In the genomic region with DNA sequence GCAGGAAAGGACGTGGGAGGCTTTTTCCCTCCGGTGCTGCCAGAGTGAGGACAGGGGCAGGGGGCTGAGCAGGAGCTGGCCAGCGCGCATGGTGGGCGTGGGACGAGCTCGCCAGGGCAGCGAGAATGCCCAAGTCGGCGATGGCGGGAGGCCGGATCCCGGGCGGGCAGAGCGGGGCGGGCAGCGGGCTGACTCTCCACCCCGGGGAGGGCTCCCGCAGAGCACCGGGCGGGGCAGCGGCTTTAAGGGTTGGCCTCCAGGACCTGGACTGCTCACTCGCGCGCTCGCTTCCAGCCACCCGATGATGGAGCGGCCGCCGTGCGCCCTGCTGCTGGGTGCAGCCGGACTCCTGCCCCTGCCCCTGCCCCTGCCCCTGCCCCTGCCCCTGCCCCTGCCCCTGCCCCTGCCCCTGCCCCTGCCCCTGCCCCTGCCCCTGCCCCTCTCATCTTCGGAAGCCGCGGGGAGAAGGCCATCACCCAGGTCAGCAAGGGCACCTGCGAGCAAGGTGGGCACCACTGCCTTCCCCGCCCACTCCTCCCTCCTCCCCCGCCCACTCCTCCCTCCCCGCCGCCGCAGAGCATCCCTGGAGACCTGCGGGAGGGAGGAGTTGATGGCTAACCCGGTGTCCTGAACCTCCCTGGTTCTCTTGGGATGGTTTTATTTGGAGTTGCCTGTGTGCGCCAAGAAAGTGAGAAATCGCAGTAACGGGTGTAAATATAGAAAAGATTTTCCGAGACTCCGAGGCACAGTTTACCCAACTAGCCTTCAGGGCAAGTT, we compare ENCODE assay signal across 8 mouse cellular contexts. TPM values are rescaled to one million over a fixed set of nuclear protein-coding genes. Genes with fewer than 3 reads are reported as not detected.
DNase-seq lines count a peak whose midpoint lies in the region; ATAC-seq and TF ChIP-seq lines count a peak whose summit lies in the region.

No protein-coding gene starts in this region.

- peak; percentile 54 to 64 for DNase-seq in adrenal gland, adult 18-20 months (ENCODE audit: low spot score in 2 of 2)
- no peak for DNase-seq in heart, postnatal 0 days (ENCODE audit: low spot score)
- DNase-seq in kidney, postnatal 10 days: peak; percentile 81
- peak; percentile 51 for DNase-seq in lung, postnatal 36 days
- peak; percentile 71 for DNase-seq in stomach, postnatal 0 days (ENCODE audit: low spot score)
- DNase-seq in frontal cortex, postnatal 25 days (ENCODE audit: low spot score in 2 of 2): no peak
- no peak for DNase-seq in frontal cortex, postnatal 10 days (ENCODE audit: low spot score in 2 of 2)

- H3K4me3 ChIP-seq in heart, postnatal 0 days (ENCODE audit: low read depth, low read length): peak overlapping the region; percentile 45
- H3K4me3 ChIP-seq in stomach, postnatal 0 days (ENCODE audit: low read depth, low read length): peak overlapping the region; percentile 40

- peak overlapping the region; percentile 28; the same call in 1 of the 2 replicates for H3K27ac ChIP-seq in heart, postnatal 0 days (ENCODE audit: low read depth)
- H3K27ac ChIP-seq in stomach, postnatal 0 days (replicated peaks): no peak overlapping the region

- no peak for TF ChIP-seq CTCF in heart, postnatal 0 days (IDR thresholded peaks at IDR 0.05; ENCODE audit: low read depth)
- TF ChIP-seq CTCF in stomach, postnatal 0 days (IDR thresholded peaks at IDR 0.05; ENCODE audit: low read depth): no peak

- no peaks in the 10 kb centered on the region for H3K4me1 ChIP-seq in heart, postnatal 0 days (ENCODE audit: control insufficient read depth, insufficient read depth)
- no peaks in the 10 kb centered on the region for H3K4me1 ChIP-seq in stomach, postnatal 0 days (replicated peaks; ENCODE audit: control insufficient read depth, insufficient read depth)

- ATAC-seq in erythroblast, adult 5-6 weeks (replicated peaks; ENCODE audit: low FRiP score, poor library complexity, severe bottlenecking): peak; percentile 54; the same call in 1 of the 2 replicates
- ATAC-seq in heart, postnatal 0 days (ENCODE audit: insufficient read depth, low read depth): no peak
- no peak; the same call in 1 of the 2 replicates for ATAC-seq in stomach, postnatal 0 days (ENCODE audit: low FRiP score, low TSS enrichment)

- TF ChIP-seq EP300 in heart, postnatal 0 days (IDR thresholded peaks at IDR 0.05; ENCODE audit: low read depth): no peak
- no peak for TF ChIP-seq EP300 in stomach, postnatal 0 days (optimal IDR thresholded peaks at IDR 0.05)

- peak overlapping the region; percentile 58 for H3K4me2 ChIP-seq in heart, postnatal 0 days (ENCODE audit: low read depth, low read length)
- H3K4me2 ChIP-seq in stomach, postnatal 0 days (replicated peaks; ENCODE audit: low read depth): peak overlapping the region; percentile 59

- no peaks in the 10 kb centered on the region for H3K27me3 ChIP-seq in heart, postnatal 0 days (ENCODE audit: control insufficient read depth, insufficient read depth, low read length)
- no peaks in the 10 kb centered on the region for H3K27me3 ChIP-seq in stomach, postnatal 0 days (ENCODE audit: control insufficient read depth, insufficient read depth, low read length)

- H3K36me3 ChIP-seq in heart, postnatal 0 days (replicated peaks; ENCODE audit: control insufficient read depth, insufficient read depth, low read length): no peaks in the 10 kb centered on the region
- no peaks in the 10 kb centered on the region for H3K36me3 ChIP-seq in stomach, postnatal 0 days (ENCODE audit: control insufficient read depth, insufficient read depth, low read length)

- 0 out of 2 replicates have a peak overlapping the region, but pooled peaks have one; percentile 4 for H3K9ac ChIP-seq in heart, postnatal 0 days (replicated peaks; ENCODE audit: low read depth, low read length)
- H3K9ac ChIP-seq in stomach, postnatal 0 days (ENCODE audit: low read length): peak overlapping the region; percentile 43; the same call in 1 of the 2 replicates

- 8% methylated on average over 23 of the region's 48 CpGs for WGBS in heart, postnatal 0 days
- 7% methylated on average over 25 of the region's 48 CpGs for WGBS in stomach, postnatal 0 days

- H3K9me3 ChIP-seq in heart, postnatal 0 days (replicated peaks; ENCODE audit: control insufficient read depth, low read length): peaks cover 9% of the 10 kb centered on the region; the same call in 1 of the 2 replicates
- peaks cover 4% of the 10 kb centered on the region; the same call in 1 of the 2 replicates for H3K9me3 ChIP-seq in stomach, postnatal 0 days (ENCODE audit: control insufficient read depth, low read length)

RNA-seq across cellular contexts. Expression of gene Vmn1r3, which starts 45.9 kb away (rescaled TPM):
- total RNA-seq in adrenal gland, adult 18-20 months (2021): not detected
- not detected in 2 replicates for total RNA-seq in erythroblast, adult 5-6 weeks (2015; ENCODE audit: low replicate concordance)
- total RNA-seq in erythroblast, adult 5-6 weeks (2017; ENCODE audit: low replicate concordance): not detected in 2 replicates
- total RNA-seq in heart, postnatal 0 days (2014; rRNA removed; ENCODE audit: low replicate concordance): not detected in 2 replicates
- polyA plus RNA-seq in heart, postnatal 0 days (2015; fragmentation: Nextera tagmentation; extraction: Ambion mirVana): not detected in 2 replicates
- polyA plus RNA-seq in stomach, postnatal 0 days (2015; fragmentation: Nextera tagmentation; extraction: Ambion mirVana): not detected in 2 replicates

Comparison
In these comparisons a context has a peak if more than half of its experiments do, and no peak if none do; other contexts are left out.
1. DNase-seq: peak in adrenal gland, adult 18-20 months (2 of 2), kidney, postnatal 10 days (single experiment), lung, postnatal 36 days (single experiment) and stomach, postnatal 0 days (single experiment); none in heart, postnatal 0 days (single experiment), frontal cortex, postnatal 25 days (0 of 2) and frontal cortex, postnatal 10 days (0 of 2).